ENCODE assay signal across 16 mouse cellular contexts in genomic region chr16:55537548-55537947, GRCm38 (mm10).
"Had no signal": no experiment of that assay in that cellular context is flagged by ENCODE, and none has a peak within 500 bp of the region (broad histone marks: within the 10 kb centered on the region; RNA-seq: fewer than 3 reads in every experiment).

No protein-coding gene starts in this region.

- DNase-seq: retina, postnatal 1 day; right cerebral cortex, adult 18-20 months; right cerebral cortex, postnatal 14 days; right cerebral cortex, postnatal 25 days; right cerebral cortex, postnatal 4 days; spleen, adult 18-20 months; thymus, adult 18-20 months; thymus, adult 2 months; thymus, postnatal 14 days; thymus, postnatal 25 days; thymus, postnatal 36 days; thymus, postnatal 4 days had no signal

- H3K27me3 ChIP-seq: neural tube, embryonic 12.5 days; neural tube, embryonic 13.5 days; neural tube, embryonic 15.5 days; stomach, embryonic 15.5 days had no signal

- H3K36me3 ChIP-seq: neural tube, embryonic 12.5 days; neural tube, embryonic 13.5 days; neural tube, embryonic 15.5 days; stomach, embryonic 15.5 days had no signal

- H3K9me3 ChIP-seq: neural tube, embryonic 12.5 days; neural tube, embryonic 13.5 days; neural tube, embryonic 15.5 days; stomach, embryonic 15.5 days had no signal

- H3K4me3 ChIP-seq: neural tube, embryonic 12.5 days; neural tube, embryonic 13.5 days; neural tube, embryonic 15.5 days; stomach, embryonic 15.5 days had no signal

- H3K4me1 ChIP-seq: neural tube, embryonic 12.5 days; neural tube, embryonic 13.5 days; neural tube, embryonic 15.5 days; stomach, embryonic 15.5 days had no signal

- H3K27ac ChIP-seq: neural tube, embryonic 12.5 days; neural tube, embryonic 13.5 days; neural tube, embryonic 15.5 days; stomach, embryonic 15.5 days had no signal

- H3K9ac ChIP-seq: neural tube, embryonic 12.5 days; neural tube, embryonic 13.5 days; neural tube, embryonic 15.5 days; stomach, embryonic 15.5 days had no signal

- H3K4me2 ChIP-seq: neural tube, embryonic 12.5 days; neural tube, embryonic 13.5 days; neural tube, embryonic 15.5 days; stomach, embryonic 15.5 days had no signal
